Mouse (Mus musculus): ENCODE measurements around the gene Tlx2.

GRCm38 (mm10) chr6:83074979-83075378 lies 4.9 kb upstream of the Tlx2 start:
- TF ChIP-seq CTCF (IDR thresholded peaks at IDR 0.05; ENCODE audit: borderline replicate concordance, extremely low read depth, insufficient read depth, insufficient read length) (no peak), POLR2A (IDR thresholded peaks at IDR 0.05; ENCODE audit: borderline replicate concordance, extremely low read depth, insufficient read depth, insufficient read length, poor library complexity, severe bottlenecking) (no peak)
